Mouse (Mus musculus): Measurements from ENCODE around the gene Atxn2.
A peak's percentile ranks its signal among the peaks of the same experiment; 100 is the strongest.

Gene Atxn2

DNA sequence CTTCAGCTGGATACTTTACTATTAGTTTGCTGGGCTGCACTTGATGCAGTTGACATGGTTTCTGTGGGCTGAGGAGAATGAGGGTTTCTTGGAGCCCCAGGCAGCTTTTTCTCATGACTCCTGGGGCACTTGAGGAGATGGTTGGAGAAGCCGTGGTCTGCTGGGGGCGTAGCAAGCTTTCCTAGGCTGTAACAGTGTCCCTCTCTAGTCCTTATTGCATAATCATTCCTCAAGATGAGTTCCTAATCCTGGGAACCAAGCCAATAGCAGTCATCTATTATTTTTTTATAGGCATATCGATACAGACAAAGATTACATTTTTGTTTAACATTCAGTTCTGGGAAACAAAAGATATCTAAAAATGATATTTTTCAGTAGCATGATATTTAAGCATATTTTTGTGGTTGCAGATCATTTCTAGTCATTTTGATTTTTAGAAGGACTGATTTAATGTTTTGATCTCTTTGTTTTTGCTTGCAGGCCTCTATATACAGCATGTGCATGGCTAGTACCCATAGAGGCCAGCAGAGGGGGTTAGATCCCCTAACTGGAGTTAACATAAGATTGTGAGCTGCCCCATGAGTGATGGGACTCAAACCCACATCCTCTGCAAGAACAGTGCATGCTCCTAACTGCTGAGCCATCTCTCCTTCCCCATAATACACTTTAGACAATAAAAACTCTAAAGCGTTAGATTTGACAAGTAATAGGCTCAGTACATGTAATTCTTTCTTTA, 55.1 kb downstream of the Atxn2 start:
- DNase-seq = no peak

DNA sequence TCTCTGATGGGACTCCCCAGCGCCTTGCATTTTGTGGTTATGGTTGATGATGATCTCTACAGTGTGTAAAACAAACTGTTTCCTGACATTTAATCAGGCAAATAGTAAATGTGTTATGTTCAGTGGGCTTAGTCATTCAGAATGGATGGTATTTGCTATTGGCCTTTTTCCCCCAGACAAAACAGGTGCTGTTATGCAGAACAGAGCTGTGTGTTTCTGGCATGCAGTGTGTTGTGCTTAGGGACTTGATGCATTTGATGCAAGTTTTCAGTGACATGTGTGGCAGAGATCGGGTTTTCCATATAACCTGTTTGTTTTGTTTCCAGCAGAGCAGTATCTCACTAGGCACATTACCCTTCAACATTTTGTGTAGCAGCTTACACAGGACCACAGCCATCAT, 56.4 kb downstream of the Atxn2 start:
- DNase-seq = no peak

DNA sequence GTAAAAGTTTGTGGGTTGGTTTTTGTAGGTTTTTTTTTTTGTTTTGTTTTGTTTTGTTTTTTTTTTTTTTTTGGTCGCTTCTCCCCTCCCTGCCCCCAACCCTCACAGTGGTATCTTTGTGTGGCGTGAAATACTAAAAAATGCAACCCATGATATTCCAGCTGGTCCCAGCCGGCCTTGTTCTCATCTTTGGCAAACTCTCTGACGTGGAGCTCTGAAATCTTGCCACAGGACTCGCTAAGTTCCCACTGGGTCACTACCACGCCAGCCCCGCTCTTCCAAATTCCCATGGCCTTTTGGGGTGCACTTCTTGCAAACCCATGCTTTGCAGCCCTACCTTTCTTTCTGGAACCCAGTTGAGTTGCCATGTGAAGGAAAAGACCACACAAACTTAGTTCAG, 58.7 kb downstream of the Atxn2 start:
- no peak for DNase-seq

DNA sequence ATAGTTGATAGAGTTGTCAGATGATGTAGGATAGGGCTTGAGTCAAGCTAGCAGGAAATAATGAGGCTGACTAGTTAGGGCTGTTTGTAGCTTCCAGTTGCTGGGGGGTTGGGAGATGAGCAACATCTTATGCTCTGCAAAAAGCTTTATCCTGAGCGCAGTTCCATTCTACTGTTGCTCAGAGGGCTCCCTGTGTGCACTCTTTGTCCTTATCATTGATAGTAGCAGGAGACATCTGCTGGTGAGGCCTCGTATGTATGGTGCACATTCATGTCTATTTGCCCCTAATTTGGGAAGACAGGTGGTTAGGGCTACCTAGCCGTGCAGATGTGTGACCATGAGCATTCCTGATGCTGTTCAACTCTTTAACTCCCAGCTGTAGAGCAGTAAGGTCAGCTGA, 60.5 kb downstream of the Atxn2 start:
- DNase-seq = no peak

DNA sequence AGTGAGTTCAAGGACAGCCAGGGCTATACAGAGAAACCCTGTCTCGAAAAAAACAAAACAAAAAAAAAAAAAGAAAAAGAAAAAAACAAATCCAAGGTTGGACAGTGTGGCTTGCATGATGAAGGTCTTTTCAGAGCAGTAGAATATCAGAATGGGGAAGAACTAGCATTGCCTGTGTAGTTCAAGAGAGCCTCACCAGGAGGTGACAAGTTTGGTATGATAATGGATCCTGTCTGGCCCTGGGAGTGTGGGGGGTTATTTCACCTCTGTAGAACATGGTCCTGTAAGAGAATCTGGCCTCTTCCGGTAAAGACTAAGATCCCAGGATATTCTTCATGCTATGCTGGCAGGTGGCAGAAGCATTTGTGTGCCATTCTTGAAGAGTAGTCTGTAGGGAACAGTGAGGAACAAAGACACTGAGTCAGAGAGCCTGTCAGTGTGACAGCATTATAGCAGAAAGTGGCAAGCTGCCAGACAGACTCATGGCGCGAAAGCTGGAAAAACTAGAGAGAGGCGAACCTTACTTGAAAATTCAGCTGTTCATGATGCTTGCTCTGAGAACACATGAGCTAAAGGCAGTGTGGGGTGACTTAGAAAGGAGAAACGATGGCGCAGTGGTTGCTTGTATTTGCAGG, 67.5 kb downstream of the Atxn2 start:
- DNase-seq = no peak

DNA sequence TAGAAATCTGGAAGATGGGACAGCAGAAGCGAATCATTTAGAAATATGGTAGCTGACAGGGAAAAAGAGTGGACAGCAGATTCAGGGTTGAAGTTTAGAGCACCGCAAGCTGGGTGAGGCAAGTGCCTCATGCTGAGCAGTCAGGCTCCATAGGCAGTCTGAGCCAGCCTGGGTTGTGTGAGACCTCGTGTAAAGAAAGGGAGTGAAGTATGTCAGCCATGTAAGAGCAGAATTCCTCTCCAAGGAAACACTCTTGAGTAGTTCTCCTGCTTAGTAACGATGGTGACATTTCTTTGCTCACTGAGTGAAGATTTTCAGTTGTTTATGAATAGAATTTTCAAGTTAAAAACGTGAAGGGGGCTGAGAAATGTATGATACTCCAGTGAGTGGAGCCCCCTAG, 69.0 kb downstream of the Atxn2 start:
- no peak for DNase-seq

DNA sequence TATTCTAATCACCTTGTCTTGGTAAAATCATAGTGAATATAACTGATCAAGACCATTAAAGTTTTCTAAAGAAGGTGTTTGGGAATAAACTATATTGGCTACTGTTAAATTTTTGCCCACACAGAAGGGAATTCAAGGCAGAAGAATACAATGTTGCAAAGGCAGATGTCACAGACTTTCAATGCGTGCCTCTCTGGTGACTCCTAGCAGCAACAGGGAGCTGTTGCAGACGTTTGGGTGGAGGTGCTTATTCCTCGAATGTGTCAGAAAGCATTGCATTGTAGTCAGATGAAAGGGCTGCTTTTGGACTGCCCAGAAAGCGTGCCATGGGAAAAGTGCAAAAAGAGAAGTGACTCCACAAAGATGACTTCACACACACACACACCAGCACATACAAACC, 71.3 kb downstream of the Atxn2 start:
- DNase-seq = no peak

DNA sequence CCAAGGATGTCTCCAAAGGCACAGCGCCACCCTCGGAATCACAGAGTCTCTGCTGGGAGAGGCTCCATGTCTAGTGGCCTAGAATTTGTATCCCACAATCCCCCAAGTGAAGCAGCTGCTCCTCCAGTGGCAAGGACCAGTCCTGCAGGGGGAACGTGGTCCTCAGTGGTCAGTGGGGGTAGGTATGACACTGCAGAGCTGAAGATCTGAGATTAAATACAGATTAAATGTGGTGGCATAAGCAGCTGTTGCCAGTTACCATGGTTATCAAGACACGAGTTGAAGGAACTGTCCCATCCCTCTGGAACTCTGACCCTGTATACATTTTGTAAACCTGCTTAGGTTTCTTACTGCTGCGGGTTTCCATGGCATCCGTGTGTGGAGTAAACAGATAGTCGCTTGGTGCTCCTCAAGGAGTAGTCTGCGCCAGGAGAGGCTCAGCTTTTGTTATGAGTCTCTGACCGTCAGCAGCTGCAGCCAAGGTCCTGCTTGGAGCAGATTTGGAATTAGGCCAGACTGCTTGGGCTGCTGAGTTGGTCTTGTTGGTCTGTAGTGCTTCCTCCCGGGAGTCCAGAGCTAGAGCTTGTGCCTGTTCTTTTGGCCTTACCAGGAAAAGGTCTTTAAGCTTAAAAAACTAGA, 72.8 kb downstream of the Atxn2 start:
- no peak for DNase-seq

DNA sequence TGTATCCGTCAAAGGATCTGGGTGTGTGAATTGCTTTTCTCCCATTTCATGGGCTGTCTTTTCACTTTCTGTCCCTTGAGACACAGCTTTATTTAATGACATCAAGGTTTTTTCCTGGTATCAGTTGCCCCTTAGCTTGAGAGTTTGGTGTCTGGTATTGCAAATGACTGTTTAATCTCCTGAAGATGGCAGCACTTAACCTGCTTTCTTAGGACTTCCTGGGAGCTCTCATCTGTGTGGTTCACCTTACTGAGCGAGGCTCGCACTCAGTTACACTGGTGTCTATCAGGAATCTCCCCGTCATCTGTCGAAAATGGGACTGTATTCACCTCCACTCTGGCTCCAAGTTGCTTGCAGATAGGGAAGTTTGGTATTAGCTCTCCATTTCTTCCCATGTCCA, 79.9 kb downstream of the Atxn2 start:
- DNase-seq = no peak

DNA sequence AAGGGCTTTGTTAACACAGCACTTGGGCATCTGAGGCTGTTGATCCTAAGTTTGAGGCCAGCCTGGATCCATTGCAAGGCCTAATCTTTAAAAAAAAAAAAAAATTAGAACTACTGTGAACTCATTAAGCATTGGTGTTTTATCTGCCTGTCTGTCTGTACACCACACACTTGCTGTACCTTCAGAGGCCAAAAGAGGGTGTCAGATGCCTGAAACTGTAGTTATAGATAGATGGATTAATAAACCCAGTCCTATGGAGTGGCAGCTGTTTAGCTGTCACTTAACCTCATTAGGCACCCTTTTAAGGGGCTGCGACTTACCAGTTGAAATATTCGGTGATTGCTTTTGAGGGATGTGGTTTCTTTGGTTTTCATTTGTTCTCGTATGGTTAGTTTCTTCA, 84.7 kb downstream of the Atxn2 start:
- no peak for DNase-seq

DNA sequence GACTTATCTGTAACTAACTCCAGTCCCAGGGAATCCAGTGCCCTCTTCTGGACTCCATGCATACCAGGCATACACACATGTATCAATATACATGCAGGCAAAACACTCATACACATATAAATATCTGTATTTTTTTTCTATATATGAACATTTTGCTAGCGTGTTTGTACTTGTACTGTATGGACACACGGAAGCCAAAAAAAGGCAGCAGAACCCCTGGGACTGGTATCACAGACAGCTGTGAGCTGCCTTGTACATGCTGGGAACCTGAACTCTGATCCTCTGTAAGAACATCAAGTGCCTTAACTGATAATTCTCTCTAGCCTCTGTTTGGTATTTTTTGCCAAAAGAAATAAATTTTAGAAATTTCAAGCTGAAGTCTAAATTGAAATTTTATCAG, 87.3 kb downstream of the Atxn2 start:
- DNase-seq = no peak

DNA sequence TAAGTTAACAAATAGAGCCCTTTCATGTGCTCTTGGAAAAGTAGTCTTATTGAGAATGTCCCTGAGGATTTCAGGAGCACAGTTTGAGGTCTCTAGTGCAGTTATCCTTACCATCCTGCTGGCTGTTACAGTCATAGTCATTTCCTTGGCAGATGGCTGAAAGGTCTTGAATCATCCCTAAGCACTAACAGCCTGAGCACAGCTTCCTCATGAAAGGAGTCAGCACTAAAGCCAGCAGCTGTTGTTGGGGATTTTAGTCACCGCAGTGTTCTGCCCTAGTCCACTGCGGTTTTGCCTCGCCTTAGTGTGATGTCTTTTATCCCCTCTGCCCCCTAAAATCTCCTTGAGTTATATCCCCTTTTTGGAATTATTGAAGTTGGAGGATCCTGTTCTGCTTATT, 96.0 kb downstream of the Atxn2 start:
- no peak for DNase-seq

DNA sequence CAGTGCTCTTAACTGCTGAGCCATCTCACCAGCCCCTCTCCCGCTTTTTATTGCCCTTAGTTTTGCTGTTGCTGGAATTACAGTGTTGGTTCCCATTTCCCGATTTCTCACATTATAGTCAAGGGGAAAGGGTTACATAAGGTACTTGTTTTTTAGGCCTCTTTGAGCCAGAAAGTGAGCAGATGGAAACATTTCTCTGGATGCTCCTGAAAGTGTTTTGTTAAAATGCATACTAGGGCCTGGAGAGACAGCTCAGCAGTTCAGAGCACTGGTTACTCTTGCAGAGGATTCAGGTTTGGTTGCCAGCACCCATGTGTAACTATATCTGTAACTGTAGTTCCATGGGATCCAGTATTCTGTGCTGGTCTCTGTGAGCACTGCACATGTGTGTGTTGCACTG, 97.1 kb downstream of the Atxn2 start:
- DNase-seq = no peak

DNA sequence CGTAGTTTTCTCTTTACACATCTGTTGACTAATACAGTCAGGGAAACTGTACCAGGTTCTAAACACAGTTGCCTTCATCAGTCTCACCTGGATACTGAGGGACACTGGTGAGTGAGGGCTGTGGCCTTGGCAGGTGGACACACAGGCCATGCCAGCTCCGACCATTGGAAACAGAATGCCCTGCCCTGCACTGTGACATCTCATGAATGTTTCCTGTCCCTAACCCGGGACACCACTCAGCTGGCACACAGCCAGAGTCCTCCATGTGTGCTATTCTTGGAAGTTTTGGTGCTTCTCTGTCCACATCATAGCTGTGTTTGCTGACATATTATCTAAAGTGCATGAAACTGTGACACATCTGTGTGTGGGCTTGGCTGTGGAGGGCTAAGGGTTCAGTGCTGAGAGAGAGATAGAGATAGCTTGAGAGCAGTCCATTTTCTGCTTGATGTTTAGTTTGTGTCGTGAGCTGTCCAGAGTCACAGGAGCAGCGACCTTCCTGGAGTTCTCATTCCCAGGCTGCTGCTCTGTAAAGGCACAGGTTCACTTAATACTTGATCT, 98.6 kb downstream of the Atxn2 start:
- no peak for DNase-seq

DNA sequence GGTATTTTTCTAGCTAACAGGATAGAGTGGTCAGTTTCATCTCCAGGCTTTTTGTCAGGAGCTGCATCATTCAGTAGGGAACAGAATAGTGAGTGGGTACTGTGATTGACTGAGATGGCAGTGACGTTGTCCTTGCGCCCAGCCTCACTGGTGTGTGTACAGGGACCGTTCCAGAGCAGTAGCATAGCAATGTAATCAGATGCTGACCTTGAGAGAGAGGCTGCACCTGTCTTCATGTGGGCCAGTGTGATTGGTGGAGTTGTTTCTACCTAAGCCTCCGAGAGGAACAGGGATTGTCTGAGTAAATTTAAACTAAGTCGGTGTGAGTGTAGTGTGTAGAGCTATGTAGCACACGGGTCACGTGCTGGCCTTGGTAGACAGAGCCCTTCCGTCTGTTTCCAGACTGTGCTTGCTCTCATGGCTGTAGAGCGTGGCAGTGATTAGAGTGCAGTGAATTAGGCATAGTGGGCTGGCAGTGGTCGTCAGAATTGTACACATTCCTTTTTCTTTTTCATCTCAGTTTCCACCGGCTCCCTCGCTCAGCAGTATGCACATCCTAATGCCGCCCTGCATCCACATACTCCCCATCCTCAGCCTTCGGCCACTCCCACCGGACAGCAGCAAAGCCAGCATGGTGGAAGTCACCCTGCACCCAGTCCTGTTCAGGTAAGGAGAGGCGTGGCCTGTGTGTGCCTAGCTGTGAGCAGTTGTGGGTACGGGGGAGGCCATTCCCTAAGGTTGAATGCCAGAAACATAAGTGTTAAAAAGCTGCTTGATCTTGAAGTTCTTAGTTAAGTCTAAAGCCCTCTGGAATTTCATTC, 99.4 kb downstream of the Atxn2 start:
- DNase-seq = no peak

DNA sequence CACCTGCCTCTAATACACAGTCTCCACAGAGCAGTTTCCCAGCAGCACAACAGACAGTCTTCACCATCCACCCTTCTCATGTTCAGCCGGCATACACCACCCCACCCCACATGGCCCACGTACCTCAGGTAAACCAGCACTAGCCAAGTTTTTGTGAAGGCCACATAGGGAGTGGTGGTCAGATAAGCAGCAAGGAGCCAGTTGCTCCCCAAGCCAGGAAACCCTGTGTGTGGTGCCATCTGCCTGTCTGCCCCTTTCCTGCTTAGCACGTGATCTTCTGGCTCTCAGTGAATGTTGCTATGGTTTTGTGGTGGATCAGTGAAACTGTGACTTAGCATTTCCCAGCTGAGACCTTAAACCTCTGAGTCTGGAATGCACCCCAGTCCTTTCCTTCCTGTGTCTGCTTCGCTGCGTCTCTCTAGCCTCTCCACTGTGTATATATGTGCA, 100.4 kb downstream of the Atxn2 start:
- DNase-seq = no peak

DNA sequence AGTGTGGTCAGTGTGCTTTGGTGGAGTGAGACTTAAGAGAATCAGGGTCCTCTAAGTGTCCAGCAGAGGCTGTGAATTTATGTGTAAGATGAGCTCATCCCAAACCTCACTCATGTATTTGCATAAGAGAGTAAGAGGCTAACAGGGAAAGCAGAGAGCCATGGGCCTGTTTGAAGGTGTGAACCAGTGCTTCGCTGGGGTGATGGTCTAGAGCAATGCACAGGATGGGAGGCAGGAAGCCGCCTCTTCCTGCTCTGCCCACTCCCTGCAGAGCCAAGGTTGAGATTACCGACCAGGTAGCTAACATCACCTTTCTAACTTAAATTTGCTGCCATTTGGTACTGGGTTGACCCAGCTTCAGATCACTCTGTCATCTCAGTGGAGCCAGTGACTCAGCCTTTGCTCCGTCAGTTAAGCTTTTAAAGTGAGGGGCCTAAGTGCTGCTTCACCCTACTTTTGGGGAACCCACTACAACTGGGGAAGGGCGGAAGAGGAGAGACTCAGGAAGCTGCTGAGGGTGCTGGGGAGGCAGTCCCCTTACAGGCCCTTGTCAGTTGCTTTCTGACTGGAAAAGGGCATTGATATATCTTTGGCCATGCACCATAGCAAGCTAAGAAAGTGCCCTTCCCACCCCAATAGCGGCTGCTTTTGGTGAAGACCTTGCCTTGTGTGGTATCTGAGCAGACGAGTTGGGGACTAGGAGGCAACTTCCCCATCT, 101.5 kb downstream of the Atxn2 start:
- DNase-seq = no peak

DNA sequence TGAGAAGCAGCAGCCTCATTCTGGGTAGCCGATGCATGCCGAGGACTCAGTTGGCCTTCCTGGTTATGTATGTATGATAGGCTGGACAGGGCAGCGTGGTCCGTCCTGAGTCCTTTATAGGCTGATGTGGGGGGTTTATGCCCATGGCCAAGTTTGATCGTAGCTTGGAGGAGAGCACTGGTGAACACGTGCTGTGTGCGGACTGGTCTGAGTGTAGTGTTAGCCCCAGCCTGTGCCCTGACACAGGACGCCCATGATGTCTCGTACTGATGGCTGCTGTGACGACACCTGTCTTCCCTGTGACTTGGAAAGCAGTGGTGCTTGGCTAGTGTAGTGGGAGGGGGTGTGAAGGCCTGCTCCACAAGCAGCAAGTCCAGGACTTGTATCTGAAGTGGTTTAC, 102.6 kb downstream of the Atxn2 start:
- no peak for DNase-seq

DNA sequence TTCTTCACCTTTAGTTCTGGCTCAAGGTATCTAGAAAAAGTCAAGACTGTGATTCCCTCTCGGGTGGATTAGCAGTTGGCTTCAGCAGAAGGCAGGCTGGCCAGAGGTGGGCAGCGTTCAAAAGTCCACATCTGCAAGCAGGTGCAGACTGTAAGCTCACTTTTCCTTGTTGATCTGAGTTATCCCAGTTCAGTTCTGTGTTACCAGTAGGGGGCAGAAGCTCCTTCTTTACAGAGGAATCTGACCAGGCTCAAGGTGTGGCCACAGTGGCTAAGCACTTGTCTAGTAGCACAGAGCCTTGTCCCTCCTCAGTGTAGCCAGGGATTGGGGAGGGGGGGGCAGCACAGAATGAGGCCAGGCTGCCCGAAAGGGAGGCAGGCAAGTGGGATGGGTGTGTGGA, 103.9 kb downstream of the Atxn2 start:
- peak; percentile 77 for DNase-seq

DNA sequence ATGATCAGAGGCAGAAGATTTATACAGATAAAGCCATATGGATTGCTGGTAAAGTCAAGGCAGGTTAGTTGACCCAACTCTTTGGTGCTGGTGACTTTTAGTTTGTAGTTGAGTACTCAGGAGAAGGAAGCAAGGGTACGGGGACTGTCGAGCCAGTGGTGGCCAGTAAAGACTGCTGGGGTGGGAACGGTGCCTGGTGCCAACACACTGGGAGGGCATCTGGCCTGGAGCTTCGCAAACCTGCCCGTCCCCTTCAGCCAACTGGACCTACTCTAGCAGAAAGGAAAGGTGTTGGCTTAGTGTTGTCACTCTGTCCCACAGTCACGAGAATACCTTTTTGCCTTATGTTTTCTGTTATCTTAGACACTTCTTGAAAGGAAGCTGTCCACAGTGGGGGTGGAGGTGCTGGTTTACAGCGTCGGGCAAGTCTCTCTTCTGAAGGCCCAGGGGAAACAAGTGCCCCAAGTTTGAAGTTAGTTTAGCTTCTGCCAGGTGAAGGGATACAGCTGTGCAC, 104.8 kb downstream of the Atxn2 start:
- no peak for DNase-seq

DNA sequence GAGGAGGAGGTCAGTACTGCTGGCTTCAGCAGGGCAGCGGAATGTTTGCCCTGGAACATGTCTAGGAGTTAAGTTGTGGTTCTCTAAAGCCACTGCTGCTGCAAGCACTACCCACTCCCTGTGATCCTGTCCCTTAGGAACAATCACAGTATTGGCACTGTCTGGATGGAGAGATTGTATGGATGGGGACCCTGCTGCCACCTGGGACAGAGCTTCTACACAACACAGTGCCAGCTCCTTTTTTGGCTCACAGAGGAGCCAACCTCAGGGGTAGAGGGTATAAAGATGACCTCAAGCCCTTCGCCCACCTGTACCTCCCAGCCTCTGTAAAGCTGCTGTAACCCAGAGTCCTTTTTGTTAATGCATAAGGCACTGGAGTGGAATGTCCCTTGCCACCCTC, 105.5 kb downstream of the Atxn2 start:
- DNase-seq = no peak

DNA sequence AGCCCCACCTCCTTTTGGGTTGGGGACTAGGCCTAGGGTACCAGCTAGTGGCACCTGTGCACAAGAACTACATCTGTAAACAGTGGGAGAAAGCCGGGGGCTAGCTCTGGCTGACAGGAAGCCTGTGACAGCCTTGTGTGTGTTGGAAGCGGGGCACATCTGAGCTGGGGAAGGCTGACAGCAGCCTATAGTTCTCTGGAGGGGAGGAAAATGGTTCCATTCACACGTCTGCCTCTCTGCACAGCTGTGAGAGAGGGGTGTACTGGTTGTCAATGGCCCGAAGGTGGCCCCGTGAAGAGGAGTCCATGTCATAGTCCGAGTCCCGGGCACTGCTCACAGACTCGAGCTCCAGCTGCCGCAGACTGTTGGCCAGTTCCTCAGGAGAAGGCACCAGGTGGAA, 106.4 kb downstream of the Atxn2 start:
- DNase-seq = no peak

All from embryo, embryonic 11 days (tissue).